Mouse (Mus musculus) hindbrain, embryonic 15.5 days (tissue): ENCODE results near the gene Ogdh. TPM values are rescaled to one million over a fixed set of nuclear protein-coding genes. Genes with fewer than 3 reads are reported as not detected.

ENCODE experiments used
- ATAC-seq: fragments of 200-750 bp; cut with Nextera tagmentation; 2 replicates; pipeline ENCODE4 v1.8.0; 2017; ENCODE audit warnings: low read depth, moderate number of reproducible peaks, moderate TSS enrichment; ENCODE audit not compliant: low FRiP score
- H3K27ac ChIP-seq: fragments of 300-500 bp; sonication (generic); replicated peaks from 2 replicates; pipeline ENCODE4 v1.5.1; 2015; ENCODE audit warnings: mild to moderate bottlenecking, inconsistent platforms
- H3K27me3 ChIP-seq: fragments of 300-500 bp; sonication (generic); 2 replicates; pipeline ENCODE4 v1.6.1; 2015; ENCODE audit warnings: control low read depth, inconsistent platforms
- H3K36me3 ChIP-seq: fragments of 300-500 bp; sonication (generic); 2 replicates; pipeline ENCODE4 v1.6.1; 2015; ENCODE audit warnings: control low read depth, inconsistent platforms
- H3K4me1 ChIP-seq: fragments of 300-500 bp; sonication (generic); replicated peaks from 2 replicates; pipeline ENCODE4 v1.6.1; 2015; ENCODE audit warnings: control low read depth, inconsistent platforms
- H3K4me2 ChIP-seq: fragments of 300-500 bp; sonication (generic); 2 replicates; pipeline ENCODE4 v1.6.1; 2015; ENCODE audit warnings: moderate library complexity, mild to moderate bottlenecking, inconsistent platforms
- H3K4me3 ChIP-seq: fragments of 300-500 bp; sonication (generic); 2 replicates; pipeline ENCODE4 v1.5.1; 2015; ENCODE audit warnings: mild to moderate bottlenecking, inconsistent platforms
- H3K9ac ChIP-seq: fragments of 300-500 bp; sonication (generic); 2 replicates; pipeline ENCODE4 v1.6.1; 2015; ENCODE audit warnings: inconsistent platforms
- H3K9me3 ChIP-seq: fragments of 300-500 bp; sonication (generic); 2 replicates; pipeline ENCODE4 v1.6.1; 2016; ENCODE audit warnings: control low read depth, inconsistent platforms
- WGBS: fragments of 180-500 bp; shearing (Covaris S2); methylation state at CpG from one replicate; pipeline ENCODE4 v1.1.7; 2015; 5-methylcytosine and 5-hydroxymethylcytosine counted together
- microRNA-seq: library from miRNA; unstranded; fragments of <30 nt; microRNA quantifications from one replicate; pipeline ENCODE4, GENCODE M21; 2016
- polyA plus RNA-seq: library from polyadenylated mRNA; unstranded; fragments of >200 nt; fragmentation: Nextera tagmentation; extraction: Ambion mirVana; gene quantifications from 2 replicates; pipeline ENCODE4 v1.2.1, GENCODE M21; 2015

The Ogdh gene
- polyA plus RNA-seq, 1 experiment from 2014 or later, result 133 TPM

GRCm38 (mm10) chr11:6402515-6403510 lies 111.4 kb downstream of the Ogdh start:
- peaks cover 25% of the 10 kb centered on the region for H3K4me1 ChIP-seq
- no peak for ATAC-seq
- no peak overlapping the region for H3K9ac ChIP-seq
- no peak overlapping the region for H3K4me2 ChIP-seq
- no peaks in the 10 kb centered on the region for H3K27me3 ChIP-seq
- no peak overlapping the region for H3K4me3 ChIP-seq
- no peak overlapping the region for H3K27ac ChIP-seq
- H3K36me3 ChIP-seq, result peaks cover 81% of the 10 kb centered on the region
- WGBS, result 90% methylated on average over 18 of the region's 19 CpGs
- no peaks in the 10 kb centered on the region for H3K9me3 ChIP-seq

- Histone ChIP-seq H3K9ac (no peak overlapping the region), H3K36me3 (peaks cover 71% of the 10 kb centered on the region), H3K27me3 (no peaks in the 10 kb centered on the region), H3K27ac (no peak overlapping the region), H3K4me3 (no peak overlapping the region), H3K9me3 (no peaks in the 10 kb centered on the region), H3K4me2 (no peak overlapping the region), H3K4me1 (peaks cover 25% of the 10 kb centered on the region)
- no peak for ATAC-seq
- 96% methylated on average over 5 of the region's 5 CpGs for WGBS
These were observed 112.5 kb downstream of the Ogdh start for GRCm38 (mm10) chr11:6403830-6404405.

DNA sequence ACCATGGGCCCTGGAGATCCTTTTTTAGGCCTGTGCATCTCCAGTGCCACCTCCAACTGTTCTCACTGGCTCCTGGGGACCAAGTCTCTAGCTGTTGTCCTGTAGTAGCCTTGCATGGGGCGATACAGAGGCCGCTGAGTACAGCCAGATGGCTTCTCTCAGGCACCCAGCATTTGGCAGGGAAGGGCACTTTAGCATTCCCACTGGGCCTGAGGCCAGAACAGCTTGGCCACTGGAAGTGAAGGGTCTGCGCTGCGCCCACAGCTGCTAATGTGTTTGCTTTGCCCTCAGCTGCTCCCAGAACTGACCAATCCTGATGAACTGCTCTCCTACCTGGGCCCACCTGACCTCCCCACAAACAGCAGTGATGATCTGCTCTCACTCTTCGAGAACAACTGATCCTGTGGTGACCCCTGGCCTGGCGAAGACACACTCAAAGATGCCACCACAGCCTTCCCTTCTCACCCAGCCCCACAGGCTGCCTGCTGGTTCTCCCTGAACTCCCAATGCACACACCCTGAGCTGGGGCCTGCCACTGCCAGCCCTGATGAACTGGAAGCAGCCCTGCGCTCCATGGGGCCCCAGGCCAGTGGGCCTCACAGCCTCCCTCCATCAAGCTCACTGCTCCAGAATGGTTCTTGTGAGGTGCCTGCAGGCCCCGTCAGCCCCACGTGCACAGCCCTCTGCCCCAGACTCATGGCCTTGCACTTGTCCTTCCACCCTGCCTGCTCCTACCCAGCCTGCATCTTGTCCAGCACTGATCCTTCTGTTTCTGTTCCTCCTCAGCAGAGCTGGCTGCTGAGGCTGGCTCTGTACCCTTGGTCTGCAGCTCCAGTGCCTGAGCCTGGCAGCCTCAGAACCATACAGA lies 113.5 kb downstream of the Ogdh start:
- no peak overlapping the region for H3K4me2 ChIP-seq
- H3K9ac ChIP-seq, result no peak overlapping the region
- ATAC-seq, result no peak

GRCm38 (mm10) chr11:6405591-6406081 lies 114.2 kb downstream of the Ogdh start:
- Histone ChIP-seq H3K36me3 (peaks cover 55% of the 10 kb centered on the region), H3K9ac (no peak overlapping the region)
- 79% methylated on average over 4 of the region's 4 CpGs for WGBS

More for the DNA sequence above, 113.5 kb downstream of the Ogdh start:
- peaks cover 61% of the 10 kb centered on the region for H3K36me3 ChIP-seq
- H3K27ac ChIP-seq, result peak overlapping the region; percentile 59
- no peaks in the 10 kb centered on the region for H3K9me3 ChIP-seq
- H3K4me1 ChIP-seq, result peaks cover 25% of the 10 kb centered on the region
- 91% methylated on average over 9 of the region's 9 CpGs for WGBS
- no peak overlapping the region for H3K4me3 ChIP-seq
- no peaks in the 10 kb centered on the region for H3K27me3 ChIP-seq

More at GRCm38 (mm10) chr11:6405591-6406081, 114.2 kb downstream of the Ogdh start:
- no peak for ATAC-seq
- Histone ChIP-seq H3K4me2 (no peak overlapping the region), H3K4me1 (peaks cover 25% of the 10 kb centered on the region), H3K4me3 (no peak overlapping the region), H3K27me3 (no peaks in the 10 kb centered on the region), H3K27ac (peak overlapping the region; percentile 59), H3K9me3 (no peaks in the 10 kb centered on the region)

Small RNA genes within 50 kb of the gene (microRNA-seq; reads per million reads assigned to microRNA genes)
- gene Mir7651, result 0.87 reads per million

Other genes with a start within 250 kb of the Ogdh start
- gene Camk2b, start 225.3 kb upstream of the Ogdh start, polyA plus RNA-seq, result 125 and 145 TPM in 2 replicates
- gene A730071L15Rik, start 91.6 kb upstream of the Ogdh start, polyA plus RNA-seq, result 0.31 and 0.86 TPM in 2 replicates
- gene Nudcd3, start 91.2 kb upstream of the Ogdh start, polyA plus RNA-seq, result 64.5 and 65.2 TPM in 2 replicates
- gene Npc1l1, start 61.5 kb upstream of the Ogdh start, polyA plus RNA-seq, result 0.07 and 0.08 TPM in 2 replicates
- gene Ddx56, start 23.9 kb upstream of the Ogdh start, polyA plus RNA-seq, result 67.6 and 69.0 TPM in 2 replicates
- 116 TPM in 2 replicates for gene Tmed4, start 16.8 kb upstream of the Ogdh start, polyA plus RNA-seq
- gene Zmiz2, start 97.4 kb downstream of the Ogdh start, polyA plus RNA-seq, result 29.6 and 30.8 TPM in 2 replicates
- 4,085 and 4,343 TPM in 2 replicates for gene Ppia, start 123.8 kb downstream of the Ogdh start, polyA plus RNA-seq
- 259 and 323 TPM in 2 replicates for gene H2afv, start 152.8 kb downstream of the Ogdh start, polyA plus RNA-seq
- 10.7 and 11.0 TPM in 2 replicates for gene Purb, start 184.3 kb downstream of the Ogdh start, polyA plus RNA-seq
- gene Myo1g, start 229.3 kb downstream of the Ogdh start, polyA plus RNA-seq, result 0.39 and 0.54 TPM in 2 replicates